Mouse (Mus musculus) spleen, adult 2 months (tissue): Measurements from ENCODE around the gene Map3k12.

Source experiments
- CTCF ChIP-seq: fragments of 200-500 bp; IDR thresholded peaks from 2 replicates; pipeline ENCODE4 v1.5.1; 2011; ENCODE audit warnings: mild to moderate bottlenecking, inconsistent platforms; ENCODE audit not compliant: insufficient read depth, insufficient read length, insufficient replicate concordance; ENCODE audit errors: extremely low read depth
- POLR2A ChIP-seq: fragments of 200-500 bp; IDR thresholded peaks from 2 replicates; pipeline ENCODE4 v1.6.1; 2011; ENCODE audit warnings: low read depth, low read length, inconsistent platforms

DNA sequence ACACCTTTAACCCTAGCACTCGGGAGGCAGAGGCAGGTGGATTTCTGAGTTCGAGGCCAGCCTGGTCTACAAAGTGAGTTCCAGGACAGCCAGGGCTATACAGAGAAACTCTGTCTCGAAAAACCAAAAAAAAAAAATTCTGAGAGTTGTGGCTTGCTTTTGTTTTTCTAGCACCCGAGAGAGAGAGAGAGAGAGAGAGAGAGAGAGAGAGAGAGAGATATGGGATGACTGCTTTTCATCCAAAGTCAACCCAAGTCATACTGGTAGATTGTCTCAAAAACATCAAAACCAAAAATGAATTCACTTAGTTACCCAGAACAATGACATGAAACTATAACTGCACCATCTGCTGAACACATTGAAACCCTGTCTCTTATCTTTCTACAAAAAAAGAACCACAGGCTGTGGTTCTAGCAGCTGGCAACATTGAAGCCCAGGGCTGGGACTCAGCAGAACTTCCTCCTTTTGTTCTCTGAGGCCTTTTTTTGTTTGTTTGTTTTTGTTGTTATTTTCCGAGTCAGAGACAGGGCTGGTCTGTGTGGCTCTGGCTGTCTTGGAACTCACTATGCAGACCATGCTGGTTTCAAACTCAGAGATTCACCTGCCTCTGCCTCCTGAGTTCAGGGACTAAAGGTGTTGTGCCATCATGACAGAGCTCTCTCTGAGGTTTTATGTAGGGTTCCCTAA, 58.7 kb downstream of the Map3k12 start:
- TF ChIP-seq POLR2A (no peak), CTCF (no peak)
